Mouse (Mus musculus): ENCODE measurements around the gene Rapgef4. TPM values are rescaled to one million over a fixed set of nuclear protein-coding genes. Genes with fewer than 3 reads are reported as not detected.

Rapgef4 gene
- polyA plus RNA-seq, 1 experiment, result not detected

- TF ChIP-seq GATA1 (IDR thresholded peaks at IDR 0.05; ENCODE audit: low read length) (no peak), TAL1 (IDR thresholded peaks at IDR 0.05; ENCODE audit: low read length) (no peak)
Measured at GRCm38 (mm10) chr2:72020755-72021154, 39.7 kb downstream of the Rapgef4 start.

DNA sequence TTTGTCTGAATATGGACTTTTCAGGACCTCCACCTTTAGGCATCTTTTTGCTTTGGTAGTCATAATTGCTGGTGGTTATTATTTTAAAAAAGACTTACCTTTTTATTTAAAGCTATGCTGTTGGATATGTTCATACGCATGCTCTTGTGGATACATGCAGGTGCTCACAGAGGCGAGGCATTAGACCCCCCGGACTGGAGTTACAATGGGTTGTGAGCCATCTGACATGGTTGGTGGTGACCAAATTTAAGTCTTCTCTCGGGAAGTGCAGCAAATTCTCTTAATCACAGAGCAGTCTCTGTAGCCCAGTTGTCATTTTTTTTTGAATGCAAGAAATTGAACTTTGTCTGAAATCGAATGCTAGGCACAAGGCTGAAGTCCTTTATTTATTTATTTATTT is 40.4 kb downstream of the Rapgef4 start:
- Histone ChIP-seq H3K36me3 (ENCODE audit: control insufficient read depth) (no peaks in the 10 kb centered on the region), H3K27me3 (ENCODE audit: control insufficient read depth) (no peaks in the 10 kb centered on the region), H3K4me3 (replicated peaks) (no peak overlapping the region), H3K4me1 (ENCODE audit: control insufficient read depth) (no peaks in the 10 kb centered on the region), H3K9me3 (ENCODE audit: control insufficient read depth, low read length) (0 out of 2 replicates have a peak, but pooled peaks cover 2% of the 10 kb centered on the region)
- TF ChIP-seq TAL1 (IDR thresholded peaks at IDR 0.05; ENCODE audit: low read length) (no peak), GATA1 (IDR thresholded peaks at IDR 0.05; ENCODE audit: low read length) (no peak)

More at GRCm38 (mm10) chr2:72020755-72021154, 39.7 kb downstream of the Rapgef4 start:
- Histone ChIP-seq H3K36me3 (ENCODE audit: control insufficient read depth) (no peaks in the 10 kb centered on the region), H3K9me3 (ENCODE audit: control insufficient read depth, low read length) (0 out of 2 replicates have a peak, but pooled peaks cover 2% of the 10 kb centered on the region), H3K4me1 (ENCODE audit: control insufficient read depth) (no peaks in the 10 kb centered on the region), H3K27me3 (ENCODE audit: control insufficient read depth) (no peaks in the 10 kb centered on the region), H3K4me3 (replicated peaks) (no peak overlapping the region)

- Histone ChIP-seq H3K4me3 (replicated peaks) (no peak overlapping the region), H3K9me3 (ENCODE audit: control insufficient read depth, low read length) (0 out of 2 replicates have a peak, but pooled peaks cover 2% of the 10 kb centered on the region)
Measured at GRCm38 (mm10) chr2:72021845-72022244, 40.8 kb downstream of the Rapgef4 start.

DNA sequence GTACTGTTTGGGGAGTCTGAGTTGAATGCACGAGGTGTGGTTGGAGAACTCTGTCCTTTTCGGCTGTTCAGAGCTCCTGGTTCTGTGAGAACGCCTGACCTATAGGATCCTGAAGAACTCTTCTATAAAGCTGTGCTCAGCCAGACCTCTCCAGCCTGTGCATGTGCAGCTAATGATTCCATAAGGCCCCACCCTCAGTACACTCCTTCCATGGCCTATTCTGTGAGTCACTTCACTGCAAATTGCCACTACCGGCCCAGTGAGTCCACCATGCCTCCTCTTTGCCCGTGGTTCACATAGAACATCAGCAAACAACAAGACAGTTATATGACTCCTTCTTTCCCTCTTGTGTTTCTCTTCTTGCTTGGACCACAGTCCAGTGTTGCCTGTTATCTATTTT is 42.8 kb downstream of the Rapgef4 start:
- H3K4me1 ChIP-seq (ENCODE audit: control insufficient read depth), result no peaks in the 10 kb centered on the region

More at GRCm38 (mm10) chr2:72021845-72022244, 40.8 kb downstream of the Rapgef4 start:
- Histone ChIP-seq H3K4me1 (ENCODE audit: control insufficient read depth) (no peaks in the 10 kb centered on the region), H3K36me3 (ENCODE audit: control insufficient read depth) (no peaks in the 10 kb centered on the region), H3K27me3 (ENCODE audit: control insufficient read depth) (no peaks in the 10 kb centered on the region)
- TF ChIP-seq GATA1 (IDR thresholded peaks at IDR 0.05; ENCODE audit: low read length) (no peak), TAL1 (IDR thresholded peaks at IDR 0.05; ENCODE audit: low read length) (no peak)

DNA sequence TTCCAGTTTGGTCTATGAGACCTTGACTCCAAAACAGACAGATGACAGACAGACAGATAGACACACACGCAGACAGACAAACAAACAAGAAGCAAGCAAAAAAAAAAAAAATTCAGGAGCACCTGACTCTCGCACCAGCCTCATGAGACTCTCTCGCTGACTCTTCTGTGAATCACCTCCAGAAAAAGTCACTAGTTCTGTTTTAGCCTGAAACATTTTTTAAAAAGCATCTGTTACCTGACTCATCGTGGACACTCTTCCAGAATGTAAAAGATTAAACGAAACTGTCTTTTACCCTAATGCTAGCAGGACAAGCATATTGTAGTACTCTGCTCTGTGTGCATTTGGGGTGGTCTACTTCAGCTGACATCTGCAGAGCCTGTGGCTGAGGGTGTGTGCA is 44.6 kb downstream of the Rapgef4 start:
- no peaks in the 10 kb centered on the region for H3K4me1 ChIP-seq (ENCODE audit: control insufficient read depth)
- 0 out of 2 replicates have a peak, but pooled peaks cover 2% of the 10 kb centered on the region for H3K9me3 ChIP-seq (ENCODE audit: control insufficient read depth, low read length)
- H3K36me3 ChIP-seq (ENCODE audit: control insufficient read depth), result no peaks in the 10 kb centered on the region
- H3K27me3 ChIP-seq (ENCODE audit: control insufficient read depth), result no peaks in the 10 kb centered on the region
- H3K4me3 ChIP-seq (replicated peaks), result no peak overlapping the region
- TF ChIP-seq GATA1 (IDR thresholded peaks at IDR 0.05; ENCODE audit: low read length), result no peak
- no peak for TF ChIP-seq TAL1 (IDR thresholded peaks at IDR 0.05; ENCODE audit: low read length)

More for the DNA sequence above, 42.8 kb downstream of the Rapgef4 start:
- Histone ChIP-seq H3K4me3 (replicated peaks) (no peak overlapping the region), H3K9me3 (ENCODE audit: control insufficient read depth, low read length) (0 out of 2 replicates have a peak, but pooled peaks cover 2% of the 10 kb centered on the region), H3K27me3 (ENCODE audit: control insufficient read depth) (no peaks in the 10 kb centered on the region), H3K36me3 (ENCODE audit: control insufficient read depth) (no peaks in the 10 kb centered on the region)
- TF ChIP-seq TAL1 (IDR thresholded peaks at IDR 0.05; ENCODE audit: low read length), result no peak
- no peak for TF ChIP-seq GATA1 (IDR thresholded peaks at IDR 0.05; ENCODE audit: low read length)

- 0 out of 2 replicates have a peak, but pooled peaks cover 2% of the 10 kb centered on the region for H3K9me3 ChIP-seq (ENCODE audit: control insufficient read depth, low read length)
- no peak for TF ChIP-seq TAL1 (IDR thresholded peaks at IDR 0.05; ENCODE audit: low read length)
- no peak for TF ChIP-seq GATA1 (IDR thresholded peaks at IDR 0.05; ENCODE audit: low read length)
- no peaks in the 10 kb centered on the region for H3K27me3 ChIP-seq (ENCODE audit: control insufficient read depth)
- H3K4me3 ChIP-seq (replicated peaks), result no peak overlapping the region
- no peaks in the 10 kb centered on the region for H3K4me1 ChIP-seq (ENCODE audit: control insufficient read depth)
- H3K36me3 ChIP-seq (ENCODE audit: control insufficient read depth), result no peaks in the 10 kb centered on the region
Measured at GRCm38 (mm10) chr2:72026506-72026905, 45.5 kb downstream of the Rapgef4 start.

- H3K4me1 ChIP-seq (ENCODE audit: control insufficient read depth), result no peaks in the 10 kb centered on the region
- H3K9me3 ChIP-seq (ENCODE audit: control insufficient read depth, low read length), result no peaks in the 10 kb centered on the region
- H3K27me3 ChIP-seq (ENCODE audit: control insufficient read depth), result no peaks in the 10 kb centered on the region
- H3K36me3 ChIP-seq (ENCODE audit: control insufficient read depth), result no peaks in the 10 kb centered on the region
- H3K4me3 ChIP-seq (replicated peaks), result no peak overlapping the region
- no peak for TF ChIP-seq TAL1 (IDR thresholded peaks at IDR 0.05; ENCODE audit: low read length)
Measured at GRCm38 (mm10) chr2:72029081-72029480, 48.0 kb downstream of the Rapgef4 start.

DNA sequence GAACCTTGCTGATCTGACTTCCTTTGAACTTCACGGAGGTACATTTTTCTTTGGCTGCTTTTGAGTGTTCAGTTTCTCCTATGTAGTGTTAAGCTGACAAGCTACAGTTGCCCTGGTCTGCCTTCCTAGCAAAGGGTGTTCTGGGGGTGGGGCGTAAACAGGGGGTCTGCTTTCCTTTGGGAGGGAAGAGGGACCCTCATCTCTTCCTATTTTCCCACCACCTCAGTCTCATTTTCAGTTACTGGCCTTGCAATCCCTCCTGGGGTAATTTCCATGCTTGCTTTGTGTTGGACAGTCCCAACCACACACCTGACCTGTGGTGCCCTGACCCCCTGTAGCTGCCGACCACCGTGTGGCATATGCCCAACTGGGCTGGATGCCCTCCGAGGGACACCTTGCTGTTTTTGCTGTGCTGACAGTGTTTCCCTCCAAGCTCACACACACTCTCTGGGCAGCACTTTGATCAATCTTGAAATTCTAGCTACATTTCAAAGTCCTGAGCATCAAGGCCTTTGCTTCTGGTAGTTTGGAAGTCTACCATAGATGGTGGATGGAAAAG is 48.6 kb downstream of the Rapgef4 start:
- Histone ChIP-seq H3K36me3 (ENCODE audit: control insufficient read depth) (no peaks in the 10 kb centered on the region), H3K9me3 (ENCODE audit: control insufficient read depth, low read length) (no peaks in the 10 kb centered on the region), H3K4me1 (ENCODE audit: control insufficient read depth) (no peaks in the 10 kb centered on the region), H3K27me3 (ENCODE audit: control insufficient read depth) (no peaks in the 10 kb centered on the region), H3K4me3 (replicated peaks) (no peak overlapping the region)
- TF ChIP-seq GATA1 (IDR thresholded peaks at IDR 0.05; ENCODE audit: low read length) (no peak), TAL1 (IDR thresholded peaks at IDR 0.05; ENCODE audit: low read length) (no peak)

- TF ChIP-seq TAL1 (IDR thresholded peaks at IDR 0.05; ENCODE audit: low read length) (no peak), GATA1 (IDR thresholded peaks at IDR 0.05; ENCODE audit: low read length) (no peak)
- H3K36me3 ChIP-seq (ENCODE audit: control insufficient read depth), result no peaks in the 10 kb centered on the region
- no peaks in the 10 kb centered on the region for H3K27me3 ChIP-seq (ENCODE audit: control insufficient read depth)
- H3K4me3 ChIP-seq (replicated peaks), result no peak overlapping the region
- no peaks in the 10 kb centered on the region for H3K4me1 ChIP-seq (ENCODE audit: control insufficient read depth)
- H3K9me3 ChIP-seq (ENCODE audit: control insufficient read depth, low read length), result no peaks in the 10 kb centered on the region
Measured at GRCm38 (mm10) chr2:72031717-72032116, 50.7 kb downstream of the Rapgef4 start.

DNA sequence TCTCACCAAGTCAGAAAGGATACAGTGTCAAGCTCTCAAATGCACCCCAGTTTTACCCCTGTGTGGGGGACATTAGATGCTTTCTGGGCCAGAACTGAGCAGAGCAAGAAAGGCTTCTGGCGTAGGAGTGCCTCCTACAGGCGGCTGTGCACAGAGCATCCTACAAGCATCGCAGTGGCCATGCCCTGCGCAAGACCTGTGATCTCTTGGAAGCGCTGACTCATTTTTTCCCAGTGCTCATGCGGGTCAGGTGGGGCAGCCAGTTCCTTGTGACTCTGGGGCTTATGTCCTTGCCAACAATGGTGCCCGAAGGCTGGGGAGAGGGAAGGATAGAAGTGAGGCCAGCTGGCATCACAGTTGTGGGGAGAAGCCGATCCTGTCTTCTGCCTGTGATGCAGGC is 54.6 kb downstream of the Rapgef4 start:
- Histone ChIP-seq H3K4me3 (replicated peaks) (no peak overlapping the region), H3K4me1 (ENCODE audit: control insufficient read depth) (no peaks in the 10 kb centered on the region), H3K9me3 (ENCODE audit: control insufficient read depth, low read length) (no peaks in the 10 kb centered on the region), H3K36me3 (ENCODE audit: control insufficient read depth) (no peaks in the 10 kb centered on the region), H3K27me3 (ENCODE audit: control insufficient read depth) (no peaks in the 10 kb centered on the region)
- TF ChIP-seq TAL1 (IDR thresholded peaks at IDR 0.05; ENCODE audit: low read length), result no peak
